30 mouse cellular contexts compared by ENCODE assay signal in the genomic region with DNA sequence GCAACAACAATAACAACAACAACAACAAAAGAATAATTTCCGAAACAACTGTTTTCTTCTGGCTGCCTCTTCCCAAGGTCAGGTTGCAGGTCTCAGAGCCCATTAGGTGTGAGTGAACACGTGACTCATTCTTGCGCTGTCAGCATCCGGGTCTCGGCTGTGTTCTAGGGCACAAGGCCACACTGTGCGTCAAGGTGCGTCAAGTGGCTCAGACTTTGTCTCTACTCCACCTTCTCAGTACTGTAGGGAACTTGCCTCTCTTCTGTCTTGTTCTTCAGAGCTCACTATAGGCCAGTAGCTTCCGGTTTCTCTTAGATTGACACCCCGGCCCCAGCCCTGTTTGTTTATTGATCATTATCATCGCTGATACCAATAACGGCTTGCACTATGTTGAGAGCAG.
DNase-seq lines count a peak whose midpoint lies in the region; ATAC-seq and TF ChIP-seq lines count a peak whose summit lies in the region.
"Had no signal": no experiment of that assay in that cellular context is flagged by ENCODE, and none has a peak within 500 bp of the region (broad histone marks: within the 10 kb centered on the region; RNA-seq: fewer than 3 reads in every experiment).

No protein-coding gene starts in this region.

- TF ChIP-seq CTCF in lung, embryonic 14.5 days (IDR thresholded peaks at IDR 0.05; ENCODE audit: low read depth), result no peak
- no peak for TF ChIP-seq CTCF in lung, adult 2 months (IDR thresholded peaks at IDR 0.05; ENCODE audit: insufficient read depth, low read length)
- TF ChIP-seq CTCF in liver, postnatal 0 days (IDR thresholded peaks at IDR 0.05; ENCODE audit: low read depth), result no peak

- H3K9ac ChIP-seq in lung, embryonic 14.5 days, result no peak overlapping the region
- no peak overlapping the region for H3K9ac ChIP-seq in liver, postnatal 0 days (replicated peaks)
- H3K9ac ChIP-seq: embryonic facial prominence, embryonic 13.5 days; forebrain, embryonic 13.5 days; heart, embryonic 13.5 days; hindbrain, embryonic 14.5 days had no signal

- ATAC-seq in lung, embryonic 14.5 days (ENCODE audit: insufficient read depth), result peak; percentile 63
- ATAC-seq in liver, postnatal 0 days, result no peak
- ATAC-seq: forebrain, embryonic 13.5 days; forebrain, embryonic 16.5 days; hindbrain, postnatal 0 days; inflammation-experienced regulatory T-cells, adult 6 months had no signal

- no peak for DNase-seq in lung, embryonic 14.5 days
- no peak for DNase-seq in lung, adult 2 months
- DNase-seq in ES-CJ7 (ENCODE audit: low read depth, low spot score), result peak; percentile 20
- peak; percentile 28 for DNase-seq in R1 (ENCODE audit: low read depth, low spot score)
- no peak for DNase-seq in spleen, postnatal 10 days (ENCODE audit: low spot score in 2 of 2)
- no peak for DNase-seq in liver, postnatal 0 days
- DNase-seq: adrenal gland, adult 2 months; adrenal gland, postnatal 25 days; B cell, adult 2 months; cerebellum, adult 11-12 months; cerebellum, adult 8-10 months; cerebellum, postnatal 10 days; cerebellum, postnatal 36 days; embryo, embryonic 11 days; gastrocnemius, postnatal 10 days; gastrocnemius, postnatal 36 days; heart, adult 2 months; heart, postnatal 14 days; heart, postnatal 4 days had no signal

- no peak overlapping the region for H3K4me2 ChIP-seq in lung, embryonic 14.5 days
- no peak overlapping the region for H3K4me2 ChIP-seq in liver, postnatal 0 days (ENCODE audit: low read depth, low read length)
- H3K4me2 ChIP-seq: embryonic facial prominence, embryonic 13.5 days; forebrain, embryonic 13.5 days; heart, embryonic 13.5 days; hindbrain, embryonic 14.5 days had no signal

- H3K9me3 ChIP-seq in lung, embryonic 14.5 days (ENCODE audit: low read depth, low read length), result no peaks in the 10 kb centered on the region
- H3K9me3 ChIP-seq in liver, postnatal 0 days (ENCODE audit: low read length), result no peaks in the 10 kb centered on the region
- H3K9me3 ChIP-seq: embryonic facial prominence, embryonic 10.5 days; embryonic facial prominence, embryonic 13.5 days; forebrain, embryonic 13.5 days; heart, embryonic 10.5 days; heart, embryonic 13.5 days had no signal

- no peak for TF ChIP-seq EP300 in liver, postnatal 0 days (IDR thresholded peaks at IDR 0.05; ENCODE audit: low read depth)

- 48% methylated on average over 11 of the region's 11 CpGs for WGBS in lung, embryonic 14.5 days
- WGBS in lung, adult 2 months, result 52% methylated on average over 11 of the region's 11 CpGs
- WGBS in liver, postnatal 0 days (ENCODE audit: insufficient replicate concordance), result 71% methylated on average over 11 of the region's 11 CpGs

- H3K36me3 ChIP-seq in lung, embryonic 14.5 days (ENCODE audit: insufficient read depth), result no peaks in the 10 kb centered on the region
- no peaks in the 10 kb centered on the region for H3K36me3 ChIP-seq in liver, postnatal 0 days (replicated peaks; ENCODE audit: insufficient read depth, low read length)
- H3K36me3 ChIP-seq: embryonic facial prominence, embryonic 10.5 days; embryonic facial prominence, embryonic 13.5 days; heart, embryonic 10.5 days; heart, embryonic 13.5 days had no signal

- H3K27me3 ChIP-seq in lung, embryonic 14.5 days (ENCODE audit: insufficient read depth, low read length), result no peaks in the 10 kb centered on the region
- no peaks in the 10 kb centered on the region for H3K27me3 ChIP-seq in liver, postnatal 0 days (ENCODE audit: insufficient read depth, low read length)
- H3K27me3 ChIP-seq: CH12.LX; embryonic facial prominence, embryonic 13.5 days; forebrain, embryonic 13.5 days; heart, embryonic 13.5 days had no signal

- H3K4me3 ChIP-seq in lung, embryonic 14.5 days (ENCODE audit: low read depth, low read length), result no peak overlapping the region
- H3K4me3 ChIP-seq in lung, adult 2 months (replicated peaks; ENCODE audit: extremely low read depth, low read depth, low read length), result no peak overlapping the region
- no peak overlapping the region for H3K4me3 ChIP-seq in liver, postnatal 0 days (ENCODE audit: low read depth, low read length)
- H3K4me3 ChIP-seq: embryonic facial prominence, embryonic 10.5 days; embryonic facial prominence, embryonic 13.5 days; erythroblast, embryonic 14.5 days; forebrain, embryonic 13.5 days; heart, adult 2 months; heart, embryonic 10.5 days; heart, embryonic 13.5 days had no signal

- H3K4me1 ChIP-seq in lung, embryonic 14.5 days (ENCODE audit: insufficient read depth), result peaks cover 4% of the 10 kb centered on the region
- no peaks in the 10 kb centered on the region for H3K4me1 ChIP-seq in lung, adult 2 months (ENCODE audit: control insufficient read depth, insufficient read depth, low read length)
- no peaks in the 10 kb centered on the region for H3K4me1 ChIP-seq in liver, postnatal 0 days (ENCODE audit: insufficient read depth)
- H3K4me1 ChIP-seq: forebrain, embryonic 13.5 days had no signal

- no peak overlapping the region for H3K27ac ChIP-seq in lung, embryonic 14.5 days (ENCODE audit: low read depth)
- no peak overlapping the region for H3K27ac ChIP-seq in liver, postnatal 0 days (ENCODE audit: low read depth)
- H3K27ac ChIP-seq: embryonic facial prominence, embryonic 13.5 days; forebrain, embryonic 13.5 days; heart, adult 2 months; heart, embryonic 10.5 days; heart, embryonic 13.5 days; hindbrain, embryonic 14.5 days; hindbrain, postnatal 0 days had no signal

- no peak for TF ChIP-seq POLR2A in lung, adult 2 months (IDR thresholded peaks at IDR 0.05; ENCODE audit: borderline replicate concordance, extremely low read depth, low read depth, low read length)

Comparison
In these comparisons a context has a peak if more than half of its experiments do, and no peak if none do; other contexts are left out.
1. DNase-seq: peak in ES-CJ7 (single experiment) and R1 (single experiment); none in lung, embryonic 14.5 days (single experiment), lung, adult 2 months (single experiment), spleen, postnatal 10 days (0 of 2) and liver, postnatal 0 days (single experiment).